Mouse (Mus musculus): ENCODE data around the gene Pcid2. TPM values are rescaled to one million over a fixed set of nuclear protein-coding genes. Genes with fewer than 3 reads are reported as not detected.

The Pcid2 gene
- polyA plus RNA-seq, 1 experiment from 2014 or later = 30.2 TPM

DNA sequence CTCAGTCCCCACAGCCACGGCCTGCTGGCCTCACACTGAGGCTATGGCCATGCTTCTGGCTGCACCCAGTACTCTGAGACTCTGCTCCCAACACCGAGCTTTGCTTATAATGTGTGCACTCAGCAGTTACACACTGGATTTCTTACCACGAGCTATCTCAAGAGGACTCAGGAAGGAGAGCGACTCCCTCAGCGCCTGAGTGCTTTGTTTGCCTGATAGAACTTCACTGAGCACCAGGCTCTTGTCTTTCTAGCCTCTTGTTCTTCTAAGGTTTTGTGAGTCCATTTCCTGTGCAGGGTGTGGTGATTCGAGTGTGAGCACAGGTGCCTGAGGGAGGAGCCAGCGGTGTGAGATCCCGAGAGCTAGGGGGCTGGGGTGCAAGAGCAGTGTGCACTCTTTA lies 19.6 kb upstream of the Pcid2 start:
- no peak overlapping the region for H3K4me2 ChIP-seq (ENCODE audit: low read depth, low read length)
- H3K27ac ChIP-seq (ENCODE audit: low read length) = no peak overlapping the region
- H3K4me1 ChIP-seq (ENCODE audit: control insufficient read depth, insufficient read depth, low read length) = no peaks in the 10 kb centered on the region
- H3K9me3 ChIP-seq (ENCODE audit: control insufficient read depth, low read length) = no peaks in the 10 kb centered on the region
- H3K9ac ChIP-seq (ENCODE audit: low read depth, low read length) = no peak overlapping the region
- H3K36me3 ChIP-seq (ENCODE audit: control insufficient read depth, insufficient read depth, low read length) = peaks cover 18% of the 10 kb centered on the region; the same call in 1 of the 2 replicates
- no peak overlapping the region for H3K4me3 ChIP-seq (ENCODE audit: low read length)
- WGBS = 90% methylated on average over 8 of the region's 8 CpGs
- no peak for ATAC-seq
- no peaks in the 10 kb centered on the region for H3K27me3 ChIP-seq (replicated peaks; ENCODE audit: control insufficient read depth, insufficient read depth, low read length)

GRCm38 (mm10) chr8:13122887-13123421 lies 17.7 kb upstream of the Pcid2 start:
- Histone ChIP-seq H3K27me3 (replicated peaks; ENCODE audit: control insufficient read depth, insufficient read depth, low read length) (no peaks in the 10 kb centered on the region), H3K4me1 (ENCODE audit: control insufficient read depth, insufficient read depth, low read length) (no peaks in the 10 kb centered on the region), H3K27ac (ENCODE audit: low read length) (no peak overlapping the region), H3K4me3 (ENCODE audit: low read length) (no peak overlapping the region), H3K36me3 (ENCODE audit: control insufficient read depth, insufficient read depth, low read length) (peaks cover 16% of the 10 kb centered on the region; the same call in 1 of the 2 replicates), H3K4me2 (ENCODE audit: low read depth, low read length) (no peak overlapping the region), H3K9me3 (ENCODE audit: control insufficient read depth, low read length) (no peaks in the 10 kb centered on the region), H3K9ac (ENCODE audit: low read depth, low read length) (no peak overlapping the region)
- no peak for ATAC-seq
- WGBS = 95% methylated on average over 7 of the region's 7 CpGs

DNA sequence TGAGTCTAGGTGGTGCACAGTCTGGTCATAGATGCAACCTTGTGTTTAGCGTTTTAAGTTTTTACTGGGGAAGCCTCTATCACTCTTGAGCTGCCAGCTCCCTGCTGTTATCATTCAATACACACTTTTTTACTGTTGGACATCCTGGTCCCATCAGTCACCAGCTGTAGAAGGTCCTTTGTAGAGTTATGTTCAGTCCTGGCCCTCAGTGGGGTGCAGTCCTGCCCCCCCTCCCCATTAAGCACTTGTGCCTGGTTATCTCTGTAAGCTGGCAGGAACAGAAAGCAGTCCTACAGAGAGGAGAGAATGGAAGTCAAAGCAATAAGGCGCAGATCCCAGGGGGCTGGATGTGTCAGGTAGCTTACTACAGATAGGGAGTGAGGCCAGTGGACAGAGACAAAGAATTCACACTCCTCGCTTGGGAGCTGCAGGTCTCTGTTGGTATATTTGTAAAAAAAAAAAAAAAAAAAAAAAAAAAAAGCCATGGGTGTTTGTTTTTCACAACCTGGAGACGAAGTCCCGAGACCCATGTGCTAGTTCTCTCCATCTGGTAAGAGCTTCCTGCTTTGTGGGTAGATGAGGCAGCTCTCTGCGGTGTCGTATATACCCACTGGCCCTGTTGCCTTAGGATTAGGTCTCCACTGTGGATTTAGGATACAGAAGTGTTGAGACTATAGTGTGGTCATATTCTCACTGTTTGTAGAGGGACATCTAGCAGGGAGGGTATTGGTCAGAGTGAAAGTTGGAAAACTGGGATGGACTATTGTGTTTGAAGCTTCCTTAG lies 15.8 kb upstream of the Pcid2 start:
- 86% methylated on average over 7 of the region's 7 CpGs for WGBS
- Histone ChIP-seq H3K9me3 (ENCODE audit: control insufficient read depth, low read length) (no peaks in the 10 kb centered on the region), H3K4me1 (ENCODE audit: control insufficient read depth, insufficient read depth, low read length) (no peaks in the 10 kb centered on the region), H3K4me2 (ENCODE audit: low read depth, low read length) (no peak overlapping the region), H3K4me3 (ENCODE audit: low read length) (no peak overlapping the region), H3K27me3 (replicated peaks; ENCODE audit: control insufficient read depth, insufficient read depth, low read length) (no peaks in the 10 kb centered on the region), H3K9ac (ENCODE audit: low read depth, low read length) (no peak overlapping the region), H3K27ac (ENCODE audit: low read length) (no peak overlapping the region), H3K36me3 (ENCODE audit: control insufficient read depth, insufficient read depth, low read length) (peaks cover 16% of the 10 kb centered on the region; the same call in 1 of the 2 replicates)
- no peak for ATAC-seq

- Histone ChIP-seq H3K4me3 (ENCODE audit: low read length) (no peak overlapping the region), H3K27ac (ENCODE audit: low read length) (no peak overlapping the region), H3K27me3 (replicated peaks; ENCODE audit: control insufficient read depth, insufficient read depth, low read length) (no peaks in the 10 kb centered on the region), H3K9me3 (ENCODE audit: control insufficient read depth, low read length) (no peaks in the 10 kb centered on the region), H3K4me2 (ENCODE audit: low read depth, low read length) (no peak overlapping the region), H3K9ac (ENCODE audit: low read depth, low read length) (no peak overlapping the region), H3K36me3 (ENCODE audit: control insufficient read depth, insufficient read depth, low read length) (0 out of 2 replicates have a peak, but pooled peaks cover 6% of the 10 kb centered on the region), H3K4me1 (ENCODE audit: control insufficient read depth, insufficient read depth, low read length) (no peaks in the 10 kb centered on the region)
- no peak for ATAC-seq
- WGBS = 90% methylated on average over 3 of the region's 3 CpGs
Measured at GRCm38 (mm10) chr8:13118516-13118915, 13.3 kb upstream of the Pcid2 start.

- no peak for ATAC-seq
- Histone ChIP-seq H3K36me3 (ENCODE audit: control insufficient read depth, insufficient read depth, low read length) (0 out of 2 replicates have a peak, but pooled peaks cover 6% of the 10 kb centered on the region), H3K9me3 (ENCODE audit: control insufficient read depth, low read length) (no peaks in the 10 kb centered on the region), H3K9ac (ENCODE audit: low read depth, low read length) (no peak overlapping the region), H3K4me3 (ENCODE audit: low read length) (no peak overlapping the region), H3K4me2 (ENCODE audit: low read depth, low read length) (no peak overlapping the region), H3K27me3 (replicated peaks; ENCODE audit: control insufficient read depth, insufficient read depth, low read length) (no peaks in the 10 kb centered on the region), H3K4me1 (ENCODE audit: control insufficient read depth, insufficient read depth, low read length) (no peaks in the 10 kb centered on the region), H3K27ac (ENCODE audit: low read length) (no peak overlapping the region)
- WGBS = 97% methylated on average over 2 of the region's 2 CpGs
Measured at GRCm38 (mm10) chr8:13117096-13117495, 11.8 kb upstream of the Pcid2 start.

DNA sequence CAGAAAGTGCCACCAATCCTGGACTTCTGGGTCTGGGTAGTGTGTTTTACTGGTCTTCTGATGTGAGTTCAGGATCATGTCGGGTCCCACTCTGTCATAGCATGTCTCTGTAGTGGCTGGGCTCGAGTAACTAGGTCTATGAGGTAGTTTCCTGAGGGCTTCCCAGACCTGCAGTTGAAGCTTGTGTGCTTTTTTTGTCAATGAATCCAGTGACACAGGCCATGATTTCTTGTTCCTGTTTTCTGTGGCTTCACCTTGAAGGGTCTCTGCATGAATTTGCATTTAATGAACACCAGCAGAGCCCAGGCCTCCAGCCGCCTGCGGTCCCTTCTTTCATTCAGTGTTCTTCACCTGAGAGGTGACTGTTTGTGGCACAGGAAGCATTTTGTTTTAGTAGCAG lies 8.0 kb upstream of the Pcid2 start:
- Histone ChIP-seq H3K9ac (ENCODE audit: low read depth, low read length) (no peak overlapping the region), H3K4me2 (ENCODE audit: low read depth, low read length) (no peak overlapping the region), H3K36me3 (ENCODE audit: control insufficient read depth, insufficient read depth, low read length) (0 out of 2 replicates have a peak, but pooled peaks cover 4% of the 10 kb centered on the region), H3K4me3 (ENCODE audit: low read length) (no peak overlapping the region), H3K4me1 (ENCODE audit: control insufficient read depth, insufficient read depth, low read length) (no peaks in the 10 kb centered on the region), H3K27me3 (replicated peaks; ENCODE audit: control insufficient read depth, insufficient read depth, low read length) (no peaks in the 10 kb centered on the region), H3K27ac (ENCODE audit: low read length) (no peak overlapping the region), H3K9me3 (ENCODE audit: control insufficient read depth, low read length) (no peaks in the 10 kb centered on the region)
- WGBS = 92% methylated on average over 4 of the region's 4 CpGs
- ATAC-seq = no peak

GRCm38 (mm10) chr8:13111917-13112316 lies 6.7 kb upstream of the Pcid2 start:
- no peak overlapping the region for H3K9ac ChIP-seq (ENCODE audit: low read depth, low read length)
- no peak for ATAC-seq
- 84% methylated on average over 11 of the region's 11 CpGs for WGBS
- no peaks in the 10 kb centered on the region for H3K36me3 ChIP-seq (ENCODE audit: control insufficient read depth, insufficient read depth, low read length)
- H3K4me1 ChIP-seq (ENCODE audit: control insufficient read depth, insufficient read depth, low read length) = 0 out of 2 replicates have a peak, but pooled peaks cover 2% of the 10 kb centered on the region
- H3K4me3 ChIP-seq (ENCODE audit: low read length) = no peak overlapping the region
- no peak overlapping the region for H3K4me2 ChIP-seq (ENCODE audit: low read depth, low read length)
- no peaks in the 10 kb centered on the region for H3K9me3 ChIP-seq (ENCODE audit: control insufficient read depth, low read length)
- no peak overlapping the region for H3K27ac ChIP-seq (ENCODE audit: low read length)
- H3K27me3 ChIP-seq (replicated peaks; ENCODE audit: control insufficient read depth, insufficient read depth, low read length) = no peaks in the 10 kb centered on the region

DNA sequence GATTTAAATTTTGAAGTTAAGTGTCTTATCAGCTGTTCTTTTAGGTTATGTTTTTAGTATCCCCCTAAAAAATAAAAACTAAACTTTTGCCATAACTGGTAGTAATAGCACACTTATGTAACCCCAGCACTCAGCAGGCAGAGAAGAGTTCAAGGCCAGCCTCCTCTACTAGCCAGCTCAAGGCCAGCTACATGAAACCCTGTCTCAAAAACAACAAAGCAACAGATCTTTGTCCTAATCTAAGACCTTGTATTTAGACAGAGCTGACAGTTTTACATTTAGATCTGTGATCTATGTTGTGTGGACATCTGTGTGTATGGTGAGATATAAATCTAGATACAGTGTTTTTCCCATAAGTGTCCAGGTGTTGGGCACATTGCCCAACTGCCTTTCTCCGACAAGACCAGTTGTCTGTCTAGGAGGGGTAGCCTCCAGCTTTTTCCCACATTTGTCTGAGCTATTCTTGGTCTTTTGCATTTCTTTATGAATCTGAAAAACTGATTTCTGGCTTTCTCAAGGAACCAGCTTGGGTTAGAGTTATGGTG lies 4.2 kb upstream of the Pcid2 start:
- Histone ChIP-seq H3K9me3 (ENCODE audit: control insufficient read depth, low read length) (no peaks in the 10 kb centered on the region), H3K4me2 (ENCODE audit: low read depth, low read length) (no peak overlapping the region), H3K4me3 (ENCODE audit: low read length) (no peak overlapping the region), H3K9ac (ENCODE audit: low read depth, low read length) (no peak overlapping the region), H3K4me1 (ENCODE audit: control insufficient read depth, insufficient read depth, low read length) (0 out of 2 replicates have a peak, but pooled peaks cover 2% of the 10 kb centered on the region), H3K36me3 (ENCODE audit: control insufficient read depth, insufficient read depth, low read length) (no peaks in the 10 kb centered on the region), H3K27ac (ENCODE audit: low read length) (no peak overlapping the region), H3K27me3 (replicated peaks; ENCODE audit: control insufficient read depth, insufficient read depth, low read length) (no peaks in the 10 kb centered on the region)
- 49% methylated on average over 1 of the region's 1 CpGs for WGBS
- ATAC-seq = no peak

GRCm38 (mm10) chr8:13108967-13109366 lies 3.7 kb upstream of the Pcid2 start:
- 92% methylated on average over 8 of the region's 8 CpGs for WGBS
- no peak overlapping the region for H3K4me3 ChIP-seq (ENCODE audit: low read length)
- H3K36me3 ChIP-seq (ENCODE audit: control insufficient read depth, insufficient read depth, low read length) = no peaks in the 10 kb centered on the region
- H3K4me1 ChIP-seq (ENCODE audit: control insufficient read depth, insufficient read depth, low read length) = peaks cover 5% of the 10 kb centered on the region
- no peak overlapping the region for H3K27ac ChIP-seq (ENCODE audit: low read length)
- ATAC-seq = no peak
- no peaks in the 10 kb centered on the region for H3K9me3 ChIP-seq (ENCODE audit: control insufficient read depth, low read length)
- no peak overlapping the region for H3K4me2 ChIP-seq (ENCODE audit: low read depth, low read length)
- no peaks in the 10 kb centered on the region for H3K27me3 ChIP-seq (replicated peaks; ENCODE audit: control insufficient read depth, insufficient read depth, low read length)
- no peak overlapping the region for H3K9ac ChIP-seq (ENCODE audit: low read depth, low read length)
